8 mouse cellular contexts compared by ENCODE assay signal in genomic region chr12:100520794-100521186, GRCm38 (mm10). TPM values are rescaled to one million over a fixed set of nuclear protein-coding genes. Genes with fewer than 3 reads are reported as not detected.
DNase-seq lines count a peak whose midpoint lies in the region; ATAC-seq and TF ChIP-seq lines count a peak whose summit lies in the region.

Gene Ttc7b (minus strand): TSS chr12:100520826.

- TF ChIP-seq CTCF in G1E (IDR thresholded peaks at IDR 0.05; ENCODE audit: low read depth, low read length) = peak; percentile 26; the same call in 1 of the 2 replicates
- peak; percentile 31 for TF ChIP-seq CTCF in heart, postnatal 0 days (IDR thresholded peaks at IDR 0.05; ENCODE audit: low read depth)
- peak; percentile 45 for TF ChIP-seq CTCF in liver, postnatal 0 days (IDR thresholded peaks at IDR 0.05; ENCODE audit: low read depth)

- peak; percentile 91 for DNase-seq in G1E (ENCODE audit: low spot score)
- peak; percentile 76 for DNase-seq in adrenal gland, postnatal 25 days
- peak; percentile 55 for DNase-seq in forebrain, embryonic 10.5 days (ENCODE audit: extremely low spot score, low spot score)
- DNase-seq in heart, postnatal 0 days (ENCODE audit: low spot score) = peak; percentile 30
- DNase-seq in kidney, postnatal 14 days = peak; percentile 78
- peak; percentile 65 for DNase-seq in liver, postnatal 0 days
- peak; percentile 70 for DNase-seq in urinary bladder, postnatal 25 days (ENCODE audit: low spot score)

- H3K27me3 ChIP-seq in G1E (ENCODE audit: insufficient read depth, low read length) = peaks cover 64% of the 10 kb centered on the region
- H3K27me3 ChIP-seq in forebrain, embryonic 10.5 days (ENCODE audit: poor library complexity, severe bottlenecking) = peaks cover 10% of the 10 kb centered on the region
- no peaks in the 10 kb centered on the region for H3K27me3 ChIP-seq in heart, postnatal 0 days (ENCODE audit: control insufficient read depth, insufficient read depth, low read length)
- H3K27me3 ChIP-seq in liver, postnatal 0 days (ENCODE audit: insufficient read depth, low read length) = no peaks in the 10 kb centered on the region
- no peaks in the 10 kb centered on the region; the same call in 1 of the 2 replicates for H3K27me3 ChIP-seq in neural tube, embryonic 12.5 days (replicated peaks)

- peaks cover 4% of the 10 kb centered on the region for H3K9me3 ChIP-seq in G1E (replicated peaks)
- no peaks in the 10 kb centered on the region for H3K9me3 ChIP-seq in forebrain, embryonic 10.5 days
- H3K9me3 ChIP-seq in heart, postnatal 0 days (replicated peaks; ENCODE audit: control insufficient read depth, low read length) = no peaks in the 10 kb centered on the region
- no peaks in the 10 kb centered on the region for H3K9me3 ChIP-seq in liver, postnatal 0 days (ENCODE audit: low read length)
- H3K9me3 ChIP-seq in neural tube, embryonic 12.5 days = no peaks in the 10 kb centered on the region

- H3K4me3 ChIP-seq in G1E (ENCODE audit: low read depth, low read length) = peak within 1 kb of the TSS; percentile 75
- peak within 1 kb of the TSS; percentile 72 for H3K4me3 ChIP-seq in forebrain, embryonic 10.5 days
- peak within 1 kb of the TSS; percentile 71 for H3K4me3 ChIP-seq in heart, postnatal 0 days (ENCODE audit: low read depth, low read length)
- peak within 1 kb of the TSS; percentile 65 for H3K4me3 ChIP-seq in liver, postnatal 0 days (ENCODE audit: low read depth, low read length)
- H3K4me3 ChIP-seq in neural tube, embryonic 12.5 days = peak within 1 kb of the TSS; percentile 87

- peak within 1 kb of the TSS; percentile 72 for H3K4me2 ChIP-seq in heart, postnatal 0 days (ENCODE audit: low read depth, low read length)
- peak within 1 kb of the TSS; percentile 89 for H3K4me2 ChIP-seq in liver, postnatal 0 days (ENCODE audit: low read depth, low read length)
- peak within 1 kb of the TSS; percentile 87 for H3K4me2 ChIP-seq in neural tube, embryonic 12.5 days (replicated peaks)

- no peak for ATAC-seq in G1E (ENCODE audit: extremely low read depth, insufficient number of reproducible peaks, low FRiP score, poor library complexity, severe bottlenecking)
- ATAC-seq in heart, postnatal 0 days (ENCODE audit: insufficient read depth, low read depth) = peak; percentile 83
- ATAC-seq in liver, postnatal 0 days = peak; percentile 88
- ATAC-seq in neural tube, embryonic 12.5 days (ENCODE audit: low FRiP score, low read depth) = peak; percentile 81

- peaks cover 14% of the 10 kb centered on the region for H3K4me1 ChIP-seq in G1E (ENCODE audit: insufficient read depth, low read depth, low read length)
- H3K4me1 ChIP-seq in forebrain, embryonic 10.5 days = peaks cover 24% of the 10 kb centered on the region
- H3K4me1 ChIP-seq in heart, postnatal 0 days (ENCODE audit: control insufficient read depth, insufficient read depth) = peaks cover 23% of the 10 kb centered on the region
- H3K4me1 ChIP-seq in liver, postnatal 0 days (ENCODE audit: insufficient read depth) = peaks cover 8% of the 10 kb centered on the region
- peaks cover 21% of the 10 kb centered on the region for H3K4me1 ChIP-seq in neural tube, embryonic 12.5 days

- H3K27ac ChIP-seq in forebrain, embryonic 10.5 days = peak within 1 kb of the TSS; percentile 93
- peak within 1 kb of the TSS; percentile 78 for H3K27ac ChIP-seq in heart, postnatal 0 days (ENCODE audit: low read depth)
- H3K27ac ChIP-seq in liver, postnatal 0 days (ENCODE audit: low read depth) = peak within 1 kb of the TSS; percentile 76
- no peak within 1 kb of the TSS; the same call in 1 of the 2 replicates for H3K27ac ChIP-seq in neural tube, embryonic 12.5 days

- no peak for TF ChIP-seq EP300 in heart, postnatal 0 days (IDR thresholded peaks at IDR 0.05; ENCODE audit: low read depth)
- no peak for TF ChIP-seq EP300 in liver, postnatal 0 days (IDR thresholded peaks at IDR 0.05; ENCODE audit: low read depth)

- H3K9ac ChIP-seq in heart, postnatal 0 days (replicated peaks; ENCODE audit: low read depth, low read length) = peak within 1 kb of the TSS; percentile 88
- H3K9ac ChIP-seq in liver, postnatal 0 days (replicated peaks) = peak within 1 kb of the TSS; percentile 85
- peak within 1 kb of the TSS; percentile 94 for H3K9ac ChIP-seq in neural tube, embryonic 12.5 days

- 6% methylated on average over 42 of the region's 42 CpGs for WGBS in forebrain, embryonic 10.5 days
- WGBS in heart, postnatal 0 days = 2% methylated on average over 42 of the region's 42 CpGs
- 3% methylated on average over 32 of the region's 42 CpGs for WGBS in liver, postnatal 0 days (ENCODE audit: insufficient replicate concordance)
- whole genome bisulfite sequencing in neural tube, embryonic 12.5 days = 2% methylated on average over 38 of the region's 42 CpGs

- H3K36me3 ChIP-seq in G1E (replicated peaks) = peaks cover 3% of the 10 kb centered on the region
- peaks cover 23% of the 10 kb centered on the region for H3K36me3 ChIP-seq in forebrain, embryonic 10.5 days (replicated peaks)
- no peaks in the 10 kb centered on the region for H3K36me3 ChIP-seq in heart, postnatal 0 days (replicated peaks; ENCODE audit: control insufficient read depth, insufficient read depth, low read length)
- no peaks in the 10 kb centered on the region for H3K36me3 ChIP-seq in liver, postnatal 0 days (replicated peaks; ENCODE audit: insufficient read depth, low read length)
- H3K36me3 ChIP-seq in neural tube, embryonic 12.5 days = no peaks in the 10 kb centered on the region

RNA-seq across cellular contexts. Expression of gene Ttc7b, which starts in this region (rescaled TPM):
- total RNA-seq in G1E (2014; fragmentation: Nextera tagmentation) = 27.1 and 33.9 TPM in 2 replicates
- 25.4 and 26.8 TPM in 2 replicates for total RNA-seq in G1E (2017)
- 21.1 and 24.2 TPM in 2 replicates for polyA plus RNA-seq in G1E (2012)
- total RNA-seq in adrenal gland, postnatal 25 days (2021) = 72.3 and 92.8 TPM in 2 replicates
- 4.6 and 5.5 TPM in 2 replicates for polyA plus RNA-seq in forebrain, embryonic 10.5 days (2016; fragmentation: Nextera tagmentation; extraction: Ambion mirVana)
- 29.4 and 37.8 TPM in 2 replicates for total RNA-seq in heart, postnatal 0 days (2014; rRNA removed; ENCODE audit: low replicate concordance)
- polyA plus RNA-seq in heart, postnatal 0 days (2015; fragmentation: Nextera tagmentation; extraction: Ambion mirVana) = 5.9 and 6.7 TPM in 2 replicates
- 2.2 and 3.3 TPM in 2 replicates for polyA plus RNA-seq in liver, postnatal 0 days (2015; fragmentation: Nextera tagmentation; extraction: Ambion mirVana)
- 8.0 and 9.0 TPM in 2 replicates for polyA plus RNA-seq in neural tube, embryonic 12.5 days (2016; fragmentation: Nextera tagmentation; extraction: Ambion mirVana)

Comparison
In these comparisons a context has a peak if more than half of its experiments do, and no peak if none do; other contexts are left out.
1. DNase-seq: peak in every context shown above with its lines; median percentile 91 in G1E; 78 in kidney, postnatal 14 days; 76 in adrenal gland, postnatal 25 days; 70 in urinary bladder, postnatal 25 days; 65 in liver, postnatal 0 days; 55 in forebrain, embryonic 10.5 days; 30 in heart, postnatal 0 days.